In the genomic region with DNA sequence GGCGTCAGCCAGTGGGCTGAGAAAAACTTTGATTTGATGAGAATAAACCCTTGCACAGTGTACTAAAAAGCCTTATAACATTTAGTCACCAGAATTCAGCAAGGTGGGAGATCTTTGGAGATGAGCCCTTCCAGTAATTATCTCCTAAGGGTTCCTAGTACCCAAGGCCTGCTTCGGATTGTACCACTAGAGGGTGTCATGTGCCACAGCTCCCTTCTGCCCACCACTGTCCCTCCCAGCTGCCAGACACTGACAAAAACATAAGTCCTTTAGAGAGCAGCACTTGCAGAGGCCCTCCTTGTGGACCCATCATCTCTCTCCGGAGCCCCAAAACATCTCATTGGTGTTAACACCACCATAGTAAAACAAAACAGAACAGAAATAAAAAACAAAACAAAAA, we compare ENCODE assay signal across 19 mouse cellular contexts. TPM values are rescaled to one million over a fixed set of nuclear protein-coding genes. Genes with fewer than 3 reads are reported as not detected.
DNase-seq lines count a peak whose midpoint lies in the region; TF ChIP-seq lines count a peak whose summit lies in the region.
"Had no signal": no experiment of that assay in that cellular context is flagged by ENCODE, and none has a peak within 500 bp of the region (broad histone marks: within the 10 kb centered on the region; RNA-seq: fewer than 3 reads in every experiment).

No protein-coding gene starts in this region.

- peak; percentile 19 for DNase-seq in kidney, postnatal 14 days
- DNase-seq in kidney, adult 8-10 months: no peak
- peak; percentile 18 for DNase-seq in retina, embryonic 14.5 days (ENCODE audit: low spot score)
- DNase-seq in retina, postnatal 1 day: no peak
- peak; percentile 58 for DNase-seq in adrenal gland, adult 2 months
- peak; percentile 25 for DNase-seq in lung, postnatal 36 days
- DNase-seq in gastrocnemius, adult 2 months: no peak
- DNase-seq in left cerebral cortex, postnatal 4 days: no peak
- DNase-seq: gastrocnemius, postnatal 36 days; lung, embryonic 14.5 days; spleen, adult 18-20 months had no signal

- TF ChIP-seq CTCF in gastrocnemius, adult 2 months (IDR thresholded peaks at IDR 0.05): no peak; the same call in 1 of the 2 replicates

- intact Hi-C loops in gastrocnemius, adult 2 months (cut with DNase I): loop anchor here (2.0 kb wide), 1 partner anchor 167 kb away; no protein-coding TSS in a partner anchor
- intact Hi-C loops in left cerebral cortex, postnatal 4 days (cut with DNase I): no loop called here

- no peak overlapping the region for H3K27ac ChIP-seq in gastrocnemius, adult 2 months
- H3K27ac ChIP-seq: heart, embryonic 13.5 days; hindbrain, embryonic 12.5 days had no signal

- no peak overlapping the region for H3K4me3 ChIP-seq in gastrocnemius, adult 2 months
- H3K4me3 ChIP-seq: heart, embryonic 13.5 days; hindbrain, embryonic 12.5 days had no signal

RNA-seq across cellular contexts. Expression of a gene that starts 16.2 kb away (rescaled TPM):
- not detected for total RNA-seq in adrenal gland, adult 2 months (2021)
- not detected in 2 replicates for polyA plus RNA-seq in adrenal gland, adult 2 months (2012; rRNA removed)
- not detected for total RNA-seq in gastrocnemius, adult 2 months (2021)
- total RNA-seq in left cerebral cortex, postnatal 4 days (2021): not detected
- total RNA-seq: ES-E14; gastrocnemius, postnatal 36 days; layer of hippocampus, adult 8-10 months; left cerebral cortex, postnatal 10 days had no signal
- polyA plus RNA-seq: embryonic facial prominence, embryonic 14.5 days; forebrain, embryonic 14.5 days; heart, embryonic 13.5 days; hindbrain, embryonic 12.5 days; lung, embryonic 14.5 days; midbrain, embryonic 11.5 days had no signal

RNA-seq across cellular contexts. Expression of a gene that starts 35.6 kb away (rescaled TPM):
- total RNA-seq in adrenal gland, adult 2 months (2021): not detected
- polyA plus RNA-seq in adrenal gland, adult 2 months (2012; rRNA removed): 0.10 TPM in 1 of 2 replicates, not detected in the other
- total RNA-seq in gastrocnemius, adult 2 months (2021): not detected
- not detected for total RNA-seq in left cerebral cortex, postnatal 4 days (2021)
- total RNA-seq: ES-E14; gastrocnemius, postnatal 36 days; layer of hippocampus, adult 8-10 months; left cerebral cortex, postnatal 10 days had no signal
- polyA plus RNA-seq: embryonic facial prominence, embryonic 14.5 days; forebrain, embryonic 14.5 days; heart, embryonic 13.5 days; hindbrain, embryonic 12.5 days; lung, embryonic 14.5 days; midbrain, embryonic 11.5 days had no signal

RNA-seq across cellular contexts. Expression of a gene that starts 54.5 kb away (rescaled TPM):
- 1 to 10 TPM; 1.7 to 5.4 TPM for total RNA-seq in adrenal gland, adult 2 months (2021)
- 0.27 and 1.3 TPM in 2 replicates for polyA plus RNA-seq in adrenal gland, adult 2 months (2012; rRNA removed)
- total RNA-seq in gastrocnemius, adult 2 months (2021): not detected
- not detected for total RNA-seq in left cerebral cortex, postnatal 4 days (2021)
- total RNA-seq: ES-E14; gastrocnemius, postnatal 36 days; layer of hippocampus, adult 8-10 months; left cerebral cortex, postnatal 10 days had no signal
- polyA plus RNA-seq: forebrain, embryonic 14.5 days; hindbrain, embryonic 12.5 days; midbrain, embryonic 11.5 days had no signal

Comparison
In these comparisons a context has a peak if more than half of its experiments do, and no peak if none do; other contexts are left out.
1. DNase-seq: peak in kidney, postnatal 14 days (single experiment), retina, embryonic 14.5 days (single experiment), adrenal gland, adult 2 months (single experiment) and lung, postnatal 36 days (single experiment); none in kidney, adult 8-10 months (0 of 2), retina, postnatal 1 day (single experiment), gastrocnemius, adult 2 months (single experiment) and left cerebral cortex, postnatal 4 days (single experiment).